Mouse (Mus musculus): ENCODE data around the gene Plcl2.

- TF ChIP-seq CTCF (IDR thresholded peaks at IDR 0.05; ENCODE audit: control insufficient read depth, insufficient read depth, insufficient read length) (no peak), MYOG (IDR thresholded peaks at IDR 0.05; ENCODE audit: control insufficient read depth, extremely low read depth, insufficient read length) (no peak)
Measured at GRCm38 (mm10) chr17:50565376-50566123, 56.3 kb downstream of the Plcl2 start.

All from C2C12 (cell line).